Mouse (Mus musculus): ENCODE measurements around the gene Dnajc19. TPM values are rescaled to one million over a fixed set of nuclear protein-coding genes. Genes with fewer than 3 reads are reported as not detected.

Dnajc19 gene
- polyA plus RNA-seq, 1 experiment = 110 TPM

DNA sequence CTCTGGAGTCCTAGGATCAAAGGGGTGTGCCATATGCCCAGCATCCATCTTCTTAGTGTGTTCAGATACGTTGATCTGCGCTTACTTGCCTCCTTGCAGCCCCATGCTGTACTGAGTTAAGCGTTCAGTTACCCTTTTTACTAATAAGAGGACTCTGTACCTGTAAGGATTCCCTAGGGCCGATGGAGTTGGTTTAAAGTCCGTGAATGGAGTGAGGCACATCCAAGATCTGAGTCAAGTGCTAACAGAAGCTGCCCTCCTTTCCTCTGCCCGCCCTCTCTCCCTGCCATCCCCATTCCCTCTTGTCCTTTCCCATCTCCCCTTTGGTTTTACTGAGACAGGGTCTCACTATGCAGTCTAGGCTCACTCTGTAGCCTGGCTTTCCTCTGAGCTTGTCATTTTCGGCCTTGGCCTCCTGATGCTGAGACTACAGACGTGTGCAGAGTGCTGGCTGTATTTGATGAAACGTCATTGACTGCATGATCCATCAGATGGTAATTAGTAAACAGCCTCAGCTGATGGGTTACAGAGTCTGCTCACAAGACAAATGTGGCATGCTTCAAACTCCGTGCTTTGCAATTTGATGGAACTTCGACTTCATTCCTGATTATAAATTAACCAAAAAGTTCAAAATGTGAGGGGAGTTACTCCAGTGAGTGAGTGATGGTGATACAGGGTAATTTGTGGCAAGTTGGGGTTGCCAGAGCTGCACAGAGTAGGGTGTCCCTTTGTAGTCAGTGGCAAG is 31.0 kb upstream of the Dnajc19 start:
- Histone ChIP-seq H3K9me3 (replicated peaks; ENCODE audit: control insufficient read depth, insufficient read depth, low read length, poor library complexity, severe bottlenecking) (no peaks in the 10 kb centered on the region), H3K4me3 (ENCODE audit: low read depth, low read length) (no peak overlapping the region), H3K27ac (ENCODE audit: insufficient read depth, low read length) (no peak overlapping the region), H3K9ac (ENCODE audit: low read depth, poor library complexity, severe bottlenecking) (no peak overlapping the region), H3K36me3 (ENCODE audit: control insufficient read depth, insufficient read depth, low read length, poor library complexity, severe bottlenecking) (no peaks in the 10 kb centered on the region), H3K27me3 (ENCODE audit: control insufficient read depth, insufficient read depth, low read length, poor library complexity, severe bottlenecking) (no peaks in the 10 kb centered on the region), H3K4me1 (ENCODE audit: control insufficient read depth, insufficient read depth, low read length) (no peaks in the 10 kb centered on the region)
- TF ChIP-seq POLR2A (IDR thresholded peaks at IDR 0.05; ENCODE audit: insufficient read depth, low read length) (no peak), CTCF (IDR thresholded peaks at IDR 0.05; ENCODE audit: low read depth, low read length) (no peak), EP300 (IDR thresholded peaks at IDR 0.05; ENCODE audit: insufficient read depth, low read depth, low read length) (no peak)

- no peak overlapping the region for H3K4me3 ChIP-seq (ENCODE audit: low read depth, low read length)
- no peak overlapping the region for H3K27ac ChIP-seq (ENCODE audit: insufficient read depth, low read length)
- TF ChIP-seq POLR2A (IDR thresholded peaks at IDR 0.05; ENCODE audit: insufficient read depth, low read length) (no peak), CTCF (IDR thresholded peaks at IDR 0.05; ENCODE audit: low read depth, low read length) (no peak), EP300 (IDR thresholded peaks at IDR 0.05; ENCODE audit: insufficient read depth, low read depth, low read length) (no peak)
- no peaks in the 10 kb centered on the region for H3K9me3 ChIP-seq (replicated peaks; ENCODE audit: control insufficient read depth, insufficient read depth, low read length, poor library complexity, severe bottlenecking)
- no peak overlapping the region for H3K9ac ChIP-seq (ENCODE audit: low read depth, poor library complexity, severe bottlenecking)
- H3K27me3 ChIP-seq (ENCODE audit: control insufficient read depth, insufficient read depth, low read length, poor library complexity, severe bottlenecking) = no peaks in the 10 kb centered on the region
- H3K36me3 ChIP-seq (ENCODE audit: control insufficient read depth, insufficient read depth, low read length, poor library complexity, severe bottlenecking) = no peaks in the 10 kb centered on the region
- H3K4me1 ChIP-seq (ENCODE audit: control insufficient read depth, insufficient read depth, low read length) = no peaks in the 10 kb centered on the region
Observed at GRCm38 (mm10) chr3:34107631-34108030, 26.5 kb upstream of the Dnajc19 start.

DNA sequence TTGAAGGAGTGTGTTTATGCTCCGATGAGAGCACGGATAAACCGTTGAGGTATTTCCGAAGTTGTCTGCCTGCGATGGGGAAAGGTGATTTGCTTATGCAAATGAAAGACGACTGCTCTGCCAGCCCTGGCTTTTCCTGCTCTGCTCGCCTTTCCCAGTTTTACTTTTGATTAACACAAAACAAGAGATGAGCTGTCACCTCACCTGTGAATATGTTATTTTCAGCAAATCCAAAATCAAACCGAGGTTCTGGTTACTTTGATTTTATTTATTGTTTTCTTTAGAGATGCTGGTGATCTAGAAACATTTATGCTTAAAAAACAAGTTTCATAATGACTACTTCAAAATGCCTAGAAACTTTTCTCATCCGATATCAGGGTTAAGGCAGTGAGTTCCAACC is 25.3 kb upstream of the Dnajc19 start:
- TF ChIP-seq POLR2A (IDR thresholded peaks at IDR 0.05; ENCODE audit: insufficient read depth, low read length) = no peak
- TF ChIP-seq EP300 (IDR thresholded peaks at IDR 0.05; ENCODE audit: insufficient read depth, low read depth, low read length) = no peak
- TF ChIP-seq CTCF (IDR thresholded peaks at IDR 0.05; ENCODE audit: low read depth, low read length) = no peak
- Histone ChIP-seq H3K4me3 (ENCODE audit: low read depth, low read length) (no peak overlapping the region), H3K9me3 (replicated peaks; ENCODE audit: control insufficient read depth, insufficient read depth, low read length, poor library complexity, severe bottlenecking) (no peaks in the 10 kb centered on the region), H3K27me3 (ENCODE audit: control insufficient read depth, insufficient read depth, low read length, poor library complexity, severe bottlenecking) (no peaks in the 10 kb centered on the region), H3K36me3 (ENCODE audit: control insufficient read depth, insufficient read depth, low read length, poor library complexity, severe bottlenecking) (no peaks in the 10 kb centered on the region), H3K9ac (ENCODE audit: low read depth, poor library complexity, severe bottlenecking) (no peak overlapping the region), H3K4me1 (ENCODE audit: control insufficient read depth, insufficient read depth, low read length) (no peaks in the 10 kb centered on the region), H3K27ac (ENCODE audit: insufficient read depth, low read length) (no peak overlapping the region)

DNA sequence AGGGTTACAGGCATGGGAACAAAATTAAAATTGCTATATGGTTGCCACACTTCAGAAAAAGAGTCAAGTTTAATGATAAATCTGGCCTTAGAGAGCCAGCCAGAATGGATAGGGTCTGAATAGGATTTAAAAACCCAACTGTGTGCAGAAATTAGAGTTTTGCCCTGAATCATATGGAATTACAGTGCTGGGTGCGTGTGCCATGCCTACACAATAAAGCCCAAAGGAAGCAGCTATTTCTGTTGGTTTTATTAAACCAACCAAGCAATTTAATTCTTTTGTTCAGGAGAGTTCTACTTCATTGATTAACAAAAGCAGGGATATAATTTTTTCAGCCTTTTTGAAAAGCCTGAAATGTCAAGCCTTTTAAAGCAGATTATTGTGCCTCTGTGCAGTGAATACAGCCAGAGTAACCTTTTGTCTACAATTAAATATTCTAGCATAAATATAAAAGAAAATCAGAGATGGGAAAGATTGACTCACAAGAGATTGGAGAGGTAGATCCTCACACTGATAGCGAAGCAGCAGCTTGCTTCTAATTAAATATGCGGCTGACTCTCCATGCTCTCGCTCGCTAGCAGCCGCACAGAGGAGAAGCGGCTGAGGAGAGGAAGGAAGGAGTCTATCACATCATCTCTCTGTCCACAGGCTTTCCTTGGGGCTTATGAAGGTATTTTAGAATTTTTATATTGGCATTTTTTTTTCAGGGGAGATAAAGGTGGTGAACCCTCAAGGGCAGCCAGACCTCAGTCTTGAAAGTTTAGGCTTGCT is 23.0 kb upstream of the Dnajc19 start:
- H3K27ac ChIP-seq (ENCODE audit: insufficient read depth, low read length) = no peak overlapping the region
- H3K4me3 ChIP-seq (ENCODE audit: low read depth, low read length) = no peak overlapping the region
- TF ChIP-seq CTCF (IDR thresholded peaks at IDR 0.05; ENCODE audit: low read depth, low read length) = no peak
- no peak for TF ChIP-seq POLR2A (IDR thresholded peaks at IDR 0.05; ENCODE audit: insufficient read depth, low read length)
- no peak for TF ChIP-seq EP300 (IDR thresholded peaks at IDR 0.05; ENCODE audit: insufficient read depth, low read depth, low read length)
- no peaks in the 10 kb centered on the region for H3K9me3 ChIP-seq (replicated peaks; ENCODE audit: control insufficient read depth, insufficient read depth, low read length, poor library complexity, severe bottlenecking)
- no peaks in the 10 kb centered on the region for H3K27me3 ChIP-seq (ENCODE audit: control insufficient read depth, insufficient read depth, low read length, poor library complexity, severe bottlenecking)
- H3K9ac ChIP-seq (ENCODE audit: low read depth, poor library complexity, severe bottlenecking) = no peak overlapping the region
- no peaks in the 10 kb centered on the region for H3K4me1 ChIP-seq (ENCODE audit: control insufficient read depth, insufficient read depth, low read length)
- no peaks in the 10 kb centered on the region for H3K36me3 ChIP-seq (ENCODE audit: control insufficient read depth, insufficient read depth, low read length, poor library complexity, severe bottlenecking)

DNA sequence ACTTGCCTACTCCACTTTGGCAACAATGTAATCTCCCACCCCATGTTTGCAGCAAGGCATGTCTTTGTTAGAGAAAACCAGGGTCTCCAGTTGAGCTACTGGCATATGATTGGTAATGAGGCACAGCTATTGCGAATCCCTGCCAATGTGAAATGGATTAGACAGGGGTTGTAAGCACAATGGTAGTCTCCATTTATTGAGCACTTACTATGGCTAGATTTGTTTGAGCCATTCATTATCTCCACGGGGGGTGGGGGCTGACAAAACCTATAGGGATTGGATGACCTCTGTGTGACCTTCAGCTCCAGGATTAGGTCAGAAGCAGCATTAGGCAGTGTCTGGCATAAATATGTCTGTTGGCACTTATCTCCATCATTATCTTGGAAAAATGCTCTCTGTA is 21.8 kb upstream of the Dnajc19 start:
- TF ChIP-seq CTCF (IDR thresholded peaks at IDR 0.05; ENCODE audit: low read depth, low read length) (no peak), EP300 (IDR thresholded peaks at IDR 0.05; ENCODE audit: insufficient read depth, low read depth, low read length) (no peak), POLR2A (IDR thresholded peaks at IDR 0.05; ENCODE audit: insufficient read depth, low read length) (no peak)
- Histone ChIP-seq H3K9ac (ENCODE audit: low read depth, poor library complexity, severe bottlenecking) (no peak overlapping the region), H3K36me3 (ENCODE audit: control insufficient read depth, insufficient read depth, low read length, poor library complexity, severe bottlenecking) (no peaks in the 10 kb centered on the region), H3K27ac (ENCODE audit: insufficient read depth, low read length) (no peak overlapping the region), H3K4me3 (ENCODE audit: low read depth, low read length) (no peak overlapping the region), H3K9me3 (replicated peaks; ENCODE audit: control insufficient read depth, insufficient read depth, low read length, poor library complexity, severe bottlenecking) (no peaks in the 10 kb centered on the region), H3K4me1 (ENCODE audit: control insufficient read depth, insufficient read depth, low read length) (no peaks in the 10 kb centered on the region), H3K27me3 (ENCODE audit: control insufficient read depth, insufficient read depth, low read length, poor library complexity, severe bottlenecking) (no peaks in the 10 kb centered on the region)

DNA sequence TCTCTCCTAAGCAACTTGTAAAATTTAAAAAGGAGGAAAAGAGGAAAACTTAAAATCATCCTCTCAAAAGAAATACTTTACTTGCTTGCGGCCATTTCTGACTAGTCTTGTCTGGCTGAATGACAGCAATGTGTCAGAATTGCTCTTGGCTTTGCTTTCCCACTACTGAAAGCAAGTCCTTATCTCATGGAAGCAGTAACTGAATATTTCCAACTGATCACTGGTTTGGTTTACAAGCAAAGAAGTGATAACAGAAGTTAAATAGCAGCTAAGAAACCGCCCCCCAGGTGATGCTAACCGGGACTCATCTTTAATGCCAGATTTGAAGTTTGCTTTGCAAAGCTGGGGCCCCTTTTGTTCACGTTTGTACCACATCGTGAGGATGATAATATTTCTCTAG is 2.5 kb upstream of the Dnajc19 start:
- Histone ChIP-seq H3K4me3 (ENCODE audit: low read depth, low read length) (no peak overlapping the region), H3K27ac (ENCODE audit: insufficient read depth, low read length) (no peak overlapping the region), H3K9me3 (replicated peaks; ENCODE audit: control insufficient read depth, insufficient read depth, low read length, poor library complexity, severe bottlenecking) (no peaks in the 10 kb centered on the region), H3K4me1 (ENCODE audit: control insufficient read depth, insufficient read depth, low read length) (no peaks in the 10 kb centered on the region), H3K36me3 (ENCODE audit: control insufficient read depth, insufficient read depth, low read length, poor library complexity, severe bottlenecking) (peaks cover 6% of the 10 kb centered on the region), H3K9ac (ENCODE audit: low read depth, poor library complexity, severe bottlenecking) (no peak overlapping the region), H3K27me3 (ENCODE audit: control insufficient read depth, insufficient read depth, low read length, poor library complexity, severe bottlenecking) (no peaks in the 10 kb centered on the region)
- TF ChIP-seq POLR2A (IDR thresholded peaks at IDR 0.05; ENCODE audit: insufficient read depth, low read length) = no peak
- TF ChIP-seq EP300 (IDR thresholded peaks at IDR 0.05; ENCODE audit: insufficient read depth, low read depth, low read length) = no peak
- TF ChIP-seq CTCF (IDR thresholded peaks at IDR 0.05; ENCODE audit: low read depth, low read length) = no peak
